Mouse (Mus musculus) right cerebral cortex, postnatal 36 days (tissue): ENCODE results near the gene Nanos2.

Source experiments
- DNase-seq, 2 experiments: peaks; one replicate each; pipeline ENCODE4 v3.0.0; 2022; ENCODE audit warnings: low spot score in 2 of 2, mixed read lengths in 1 of 2

Gene Nanos2

DNA sequence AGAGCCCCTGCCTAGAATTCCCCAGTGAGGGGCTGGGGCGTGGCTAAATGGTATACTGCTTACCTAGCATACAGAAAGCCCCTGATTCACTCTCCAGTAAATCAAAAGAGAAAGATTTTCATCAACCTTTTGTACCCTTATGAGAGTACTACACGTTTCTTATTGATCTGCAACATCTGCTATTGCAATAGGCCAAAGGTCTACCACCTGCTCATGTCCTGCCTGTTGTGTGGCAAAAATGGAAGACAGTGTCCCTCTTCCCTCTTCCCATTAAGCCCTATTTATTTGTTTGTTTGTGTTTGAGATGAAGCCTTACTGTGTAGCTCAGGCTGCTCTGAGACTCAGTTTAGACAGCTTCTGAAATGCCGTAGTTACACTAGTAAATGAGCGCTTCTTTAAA lies 28.8 kb downstream of the Nanos2 start:
- no peak for DNase-seq

DNA sequence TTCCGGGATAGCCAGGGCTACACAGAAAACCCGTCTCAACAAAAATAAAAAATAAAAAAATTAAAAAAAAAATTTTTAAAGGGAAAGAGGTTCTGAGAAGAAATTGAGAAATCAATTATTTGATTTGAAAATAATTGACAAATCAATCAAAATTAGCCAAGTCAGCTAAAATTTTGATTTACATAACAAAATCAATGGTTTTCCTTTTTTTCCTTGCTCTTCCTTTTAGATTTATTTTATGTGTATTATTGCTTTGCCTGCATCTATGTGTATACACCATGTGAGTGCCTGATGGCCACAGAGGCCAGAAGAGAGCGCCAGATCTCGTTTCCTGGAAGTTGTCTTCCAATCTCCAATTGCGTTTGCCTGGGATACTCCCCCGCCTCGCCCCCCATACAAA lies 30.7 kb downstream of the Nanos2 start:
- no peak for DNase-seq

DNA sequence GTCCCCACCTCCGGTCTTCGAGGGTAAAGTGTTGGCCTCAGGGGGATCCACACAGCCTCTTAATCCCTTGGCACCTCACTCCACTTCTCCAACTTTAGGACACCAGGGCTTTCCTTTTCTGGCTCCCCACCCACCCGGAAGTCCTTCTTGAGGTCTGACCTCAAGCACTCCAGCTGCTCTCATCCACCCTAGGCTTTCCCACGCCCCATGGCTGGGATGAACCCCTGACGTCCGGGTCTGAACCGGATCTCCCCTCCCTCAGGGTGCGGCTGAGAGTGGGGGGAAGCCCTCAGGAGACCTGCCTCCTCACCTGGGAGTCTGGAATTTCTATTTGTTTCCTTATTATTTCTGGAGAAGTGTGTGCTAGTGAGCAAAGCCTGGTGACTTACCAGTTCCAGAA lies 33.8 kb downstream of the Nanos2 start:
- DNase-seq: no peak

DNA sequence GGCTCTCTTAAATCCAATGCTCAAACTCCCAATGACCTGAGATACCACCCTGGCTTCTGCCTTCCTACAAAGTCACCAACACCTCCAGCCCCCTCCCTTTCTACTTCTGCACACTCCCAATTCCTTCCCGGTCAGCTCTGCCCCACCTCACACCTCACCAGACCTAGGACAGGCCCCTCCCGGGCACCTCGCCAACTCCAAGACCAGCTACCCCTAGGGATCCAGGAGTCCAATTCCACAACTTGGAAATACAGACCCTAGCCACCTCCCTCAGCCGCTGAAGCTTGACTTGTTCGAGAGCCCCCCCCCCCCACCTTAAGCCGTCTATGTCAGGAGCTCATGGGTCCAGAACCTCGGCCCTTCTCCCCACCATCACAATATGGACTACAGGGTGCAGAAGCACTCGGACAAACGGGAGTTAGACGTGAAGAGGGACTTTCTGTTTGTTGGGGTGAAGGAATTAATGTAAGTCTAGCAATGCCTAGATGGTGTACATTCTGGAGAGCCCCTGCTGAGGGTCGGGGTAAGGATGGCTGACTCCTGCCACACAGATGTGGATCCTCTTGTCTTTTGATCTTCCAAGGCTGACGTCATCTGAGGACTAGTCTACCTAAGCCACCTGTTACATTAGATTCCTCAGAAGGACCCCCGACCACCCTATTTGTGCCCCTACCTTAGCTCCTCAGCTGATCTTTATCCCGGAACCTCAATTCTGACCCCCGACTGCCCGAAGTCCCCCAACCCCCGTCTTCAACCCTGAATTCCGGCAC lies 35.2 kb downstream of the Nanos2 start:
- no peak for DNase-seq

DNA sequence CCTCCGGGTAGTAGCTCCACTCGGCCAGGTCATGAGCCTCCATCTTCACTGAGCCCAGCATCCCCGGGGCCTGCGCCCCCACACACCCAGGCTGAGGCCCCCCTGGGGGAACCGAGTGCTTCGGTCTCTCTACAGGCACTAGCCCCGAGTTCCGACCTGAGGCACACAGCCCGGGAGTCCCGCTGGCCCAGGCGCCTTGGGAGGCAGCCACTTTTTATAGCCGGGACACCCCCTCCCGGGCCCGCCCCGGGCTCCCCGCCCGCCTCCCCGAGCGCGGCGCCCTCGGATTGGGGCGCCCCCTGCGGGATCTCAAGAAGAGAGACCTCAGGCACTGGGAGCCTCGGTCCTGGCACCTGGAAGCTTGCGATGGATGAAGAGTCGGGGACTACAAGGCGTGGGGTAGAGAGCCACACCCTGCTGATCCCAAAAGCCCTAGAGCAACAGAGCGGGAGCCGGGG lies 36.2 kb downstream of the Nanos2 start, which contains the start of gene Foxa3:
Foxa3 (minus strand) TSS at position 182 of the 458 bp plus-strand sequence.
- no peak for DNase-seq

DNA sequence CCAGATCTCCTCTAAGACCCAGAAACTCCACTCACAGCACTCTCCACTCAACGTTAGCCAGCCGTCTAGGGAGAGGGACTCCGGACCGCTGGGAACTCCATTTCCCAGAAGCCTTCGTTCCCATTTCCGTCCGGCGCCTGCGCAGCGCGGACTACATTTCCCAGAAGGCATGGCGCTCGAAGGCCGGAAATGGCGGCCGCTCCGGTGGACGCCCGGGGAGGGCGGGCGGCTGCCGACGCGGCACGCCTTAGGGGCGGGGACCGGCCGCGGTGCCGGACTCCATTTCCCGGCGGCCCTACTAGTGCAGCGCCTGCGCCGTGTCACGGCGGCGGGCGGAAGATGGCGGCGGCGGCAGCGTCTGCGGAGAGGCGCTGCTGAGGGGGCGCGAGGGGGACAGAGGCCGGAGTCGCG lies 36.9 kb downstream of the Nanos2 start, which contains the start of gene Sympk:
Sympk (plus strand) TSS at position 282 of the 411 bp plus-strand sequence.
- peak; percentile 91 to 94 for DNase-seq

DNA sequence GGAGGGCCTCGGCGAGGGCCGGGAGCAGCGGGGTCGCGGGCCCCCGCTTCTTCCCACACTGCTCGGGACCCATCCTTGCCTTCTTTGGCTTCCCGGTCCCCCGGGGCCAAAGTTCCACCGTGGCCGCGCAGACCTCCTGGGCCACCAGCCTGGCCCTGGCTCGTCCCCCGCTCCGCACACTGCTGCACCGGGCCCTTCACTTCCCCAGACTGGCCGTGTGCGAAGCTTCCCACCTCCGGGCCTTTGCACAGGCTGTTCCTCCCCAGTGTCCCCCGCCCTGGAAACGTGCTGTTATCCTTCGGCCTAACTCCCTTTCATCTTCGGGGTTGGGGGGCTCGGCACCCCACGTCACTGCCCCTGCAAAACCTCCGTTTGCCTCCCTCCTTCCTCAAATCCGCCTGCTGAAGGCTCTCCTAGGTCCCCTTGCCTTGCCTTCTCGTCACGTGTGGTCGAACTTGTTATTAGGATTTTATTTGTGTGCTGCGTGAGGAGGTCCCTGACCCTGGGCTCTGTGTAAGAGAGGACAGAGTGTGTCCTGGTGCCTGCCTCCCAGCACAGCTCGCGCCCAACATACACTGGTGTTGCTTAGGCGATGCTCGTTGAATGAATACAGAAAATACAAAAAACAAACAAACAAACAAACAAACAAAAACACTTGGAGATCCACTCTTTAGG lies 37.5 kb downstream of the Nanos2 start:
- DNase-seq: no peak

DNA sequence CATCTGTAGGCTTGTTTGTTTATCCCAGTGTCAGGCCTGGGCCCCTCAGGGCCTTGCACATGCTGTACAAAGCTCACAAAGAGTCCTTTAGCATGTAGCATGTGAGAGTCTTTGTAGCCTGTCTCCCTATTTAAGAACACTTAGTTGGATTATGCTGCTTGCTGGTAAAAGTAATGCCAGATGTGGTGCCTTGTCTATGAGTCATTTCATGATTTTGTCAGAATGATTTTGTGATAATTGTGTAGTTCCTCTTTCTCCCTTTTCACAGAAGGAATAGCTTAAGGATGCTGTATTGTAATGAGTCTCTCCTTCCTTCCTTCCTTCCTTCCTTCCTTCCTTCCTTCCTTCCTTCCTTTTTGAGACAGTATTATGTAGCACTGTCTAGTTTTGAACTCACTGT lies 40.9 kb downstream of the Nanos2 start:
- DNase-seq: no peak

DNA sequence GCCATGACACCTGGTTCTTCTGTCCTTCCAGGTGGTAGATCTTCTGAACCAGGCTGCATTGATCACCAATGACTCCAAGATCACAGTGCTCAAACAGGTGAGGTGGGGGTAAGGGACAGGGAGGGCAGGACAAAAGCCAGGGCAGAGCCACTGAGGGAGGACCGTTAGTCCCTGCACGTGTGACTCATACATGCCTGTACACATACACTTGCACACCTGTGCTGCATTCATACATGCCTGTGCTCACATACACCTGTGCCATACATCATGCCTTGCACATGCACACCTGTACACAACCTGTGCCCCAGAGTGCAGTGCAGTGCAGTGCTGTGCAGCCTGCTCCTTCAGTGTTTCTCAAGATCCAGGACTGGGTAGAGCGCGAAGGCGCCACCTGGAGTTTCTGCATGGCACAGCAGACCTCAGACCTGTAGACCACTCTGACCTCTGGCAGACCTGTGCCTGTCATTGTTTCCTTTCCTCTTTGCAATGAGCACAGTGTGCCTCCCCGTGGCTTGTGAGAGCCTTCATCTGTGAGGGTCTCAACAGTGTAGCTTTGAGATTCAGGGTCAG lies 42.0 kb downstream of the Nanos2 start:
- DNase-seq: no peak

DNA sequence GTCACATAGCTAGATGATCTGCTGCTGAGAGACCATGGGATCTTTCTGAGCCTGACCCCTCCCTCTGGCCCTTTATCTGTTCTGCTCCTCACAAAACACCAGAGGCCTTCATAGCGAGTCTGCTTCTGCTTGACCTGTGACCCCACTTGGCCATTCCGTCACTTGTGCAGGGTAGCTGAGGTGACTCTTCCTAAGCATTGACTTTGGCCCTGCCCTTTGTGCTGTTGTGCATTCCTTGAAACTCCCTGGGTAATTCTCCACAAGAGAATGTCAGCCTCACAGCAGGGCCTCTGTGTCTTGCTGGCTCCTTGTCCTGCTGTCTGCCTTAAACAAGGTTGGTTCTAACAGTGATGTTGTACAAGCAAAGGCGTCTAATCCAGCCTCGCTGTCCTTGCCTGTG lies 44.4 kb downstream of the Nanos2 start:
- no peak for DNase-seq
